Mouse (Mus musculus): Measurements from ENCODE around the gene Pitpnm3. TPM values are rescaled to one million over a fixed set of nuclear protein-coding genes. Genes with fewer than 3 reads are reported as not detected.

The Pitpnm3 gene
- polyA plus RNA-seq, 1 experiment from 2014 or later, result 0.14 TPM

DNA sequence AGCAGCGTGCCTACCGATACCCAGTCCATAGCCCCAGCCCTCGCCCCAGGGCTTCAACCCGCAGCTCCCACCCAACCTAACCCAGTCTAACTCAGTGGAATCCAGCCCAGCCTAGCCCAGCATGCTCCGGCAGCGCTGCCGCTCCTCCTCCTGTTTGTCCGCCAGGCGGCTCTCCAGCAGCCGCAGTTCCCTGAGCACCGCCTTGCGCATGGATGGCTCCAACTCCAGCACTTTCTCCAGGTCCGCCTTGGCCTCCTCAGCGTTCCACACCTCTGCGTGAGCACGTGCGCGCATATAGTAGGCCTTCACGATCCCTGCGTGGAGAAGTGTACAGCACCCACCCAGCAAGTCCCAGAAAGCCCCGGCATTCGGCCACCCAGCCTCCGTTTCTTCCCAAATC is 106.4 kb downstream of the Pitpnm3 start:
- H3K9ac ChIP-seq, result no peak overlapping the region
- no peak for DNase-seq

DNA sequence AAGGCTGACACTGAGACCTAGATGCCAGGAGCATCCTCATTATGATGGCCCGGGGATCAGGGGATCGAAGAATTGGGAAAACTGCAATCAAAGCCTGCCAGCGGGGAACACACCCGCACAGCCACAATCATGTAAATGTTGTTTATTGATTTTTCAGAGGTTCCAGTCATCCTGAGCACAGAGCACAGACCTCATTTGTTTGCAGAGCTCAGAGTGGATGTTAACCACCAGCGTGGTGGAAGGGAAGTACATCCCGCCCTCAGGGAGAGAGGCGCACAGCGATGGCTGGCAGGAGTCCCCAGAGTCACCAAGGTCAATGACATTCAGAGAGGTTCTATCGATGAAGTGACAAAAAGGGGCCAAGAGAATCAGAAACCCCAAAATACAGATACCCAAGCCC is 107.7 kb downstream of the Pitpnm3 start:
- Histone ChIP-seq H3K9me3 (replicated peaks) (no peaks in the 10 kb centered on the region), H3K27ac (no peak overlapping the region), H3K9ac (no peak overlapping the region), H3K27me3 (peaks cover 23% of the 10 kb centered on the region), H3K4me1 (replicated peaks) (peaks cover 7% of the 10 kb centered on the region; the same call in 1 of the 2 replicates), H3K36me3 (no peaks in the 10 kb centered on the region), H3K4me3 (replicated peaks) (no peak overlapping the region), H3K4me2 (no peak overlapping the region)
- 72% methylated on average over 9 of the region's 9 CpGs for WGBS (ENCODE audit: insufficient replicate concordance)
- ATAC-seq (ENCODE audit: low read depth) (peak; percentile 41; the same call in 1 of the 2 replicates), DNase-seq (no peak)

More for the DNA sequence above, 106.4 kb downstream of the Pitpnm3 start:
- Histone ChIP-seq H3K27me3 (peaks cover 23% of the 10 kb centered on the region), H3K4me3 (replicated peaks) (no peak overlapping the region), H3K4me1 (replicated peaks) (no peaks in the 10 kb centered on the region), H3K36me3 (no peaks in the 10 kb centered on the region), H3K27ac (no peak overlapping the region), H3K4me2 (no peak overlapping the region), H3K9me3 (replicated peaks) (no peaks in the 10 kb centered on the region)
- no peak for ATAC-seq (ENCODE audit: low read depth)
- 22% methylated on average over 23 of the region's 23 CpGs for WGBS (ENCODE audit: insufficient replicate concordance)

DNA sequence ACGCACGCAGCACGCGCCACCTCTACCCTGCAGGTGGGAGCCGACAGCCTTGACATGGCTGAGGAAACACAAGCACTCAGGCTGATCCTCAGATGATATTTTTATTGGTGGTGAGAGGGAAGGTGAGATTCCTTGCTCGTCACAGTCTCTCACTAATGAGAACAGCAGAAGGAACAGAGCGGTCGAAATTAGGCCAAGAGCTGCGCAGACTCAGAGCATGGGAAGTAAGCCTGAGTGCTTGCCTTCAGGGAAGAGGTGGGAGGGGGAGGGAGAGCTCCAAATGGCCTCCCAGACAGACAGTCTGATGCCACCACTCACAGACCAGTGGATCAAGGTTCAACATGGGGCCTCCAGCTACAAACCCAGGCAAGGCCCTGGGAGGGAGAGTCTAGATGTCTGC is 109.1 kb downstream of the Pitpnm3 start:
- Histone ChIP-seq H3K27ac (no peak overlapping the region), H3K4me3 (replicated peaks) (no peak overlapping the region), H3K27me3 (peaks cover 23% of the 10 kb centered on the region), H3K9ac (no peak overlapping the region), H3K4me2 (no peak overlapping the region), H3K9me3 (replicated peaks) (no peaks in the 10 kb centered on the region), H3K4me1 (replicated peaks) (peaks cover 7% of the 10 kb centered on the region), H3K36me3 (no peaks in the 10 kb centered on the region)
- WGBS (ENCODE audit: insufficient replicate concordance), result 77% methylated on average over 9 of the region's 9 CpGs
- no peak for ATAC-seq (ENCODE audit: low read depth)
- DNase-seq, result no peak

GRCm38 (mm10) chr11:72025843-72026242 is 109.7 kb downstream of the Pitpnm3 start:
- Histone ChIP-seq H3K27ac (no peak overlapping the region), H3K9ac (no peak overlapping the region), H3K4me3 (replicated peaks) (no peak overlapping the region), H3K36me3 (no peaks in the 10 kb centered on the region), H3K9me3 (replicated peaks) (no peaks in the 10 kb centered on the region), H3K4me1 (replicated peaks) (peaks cover 13% of the 10 kb centered on the region), H3K27me3 (peaks cover 23% of the 10 kb centered on the region), H3K4me2 (no peak overlapping the region)
- ATAC-seq (ENCODE audit: low read depth) (no peak), DNase-seq (no peak)
- WGBS (ENCODE audit: insufficient replicate concordance), result 18% methylated on average over 5 of the region's 5 CpGs

GRCm38 (mm10) chr11:72024193-72024781 is 111.3 kb downstream of the Pitpnm3 start:
- no peak for ATAC-seq (ENCODE audit: low read depth)
- Histone ChIP-seq H3K36me3 (no peaks in the 10 kb centered on the region), H3K4me3 (replicated peaks) (no peak overlapping the region), H3K4me2 (no peak overlapping the region), H3K4me1 (replicated peaks) (peaks cover 18% of the 10 kb centered on the region), H3K9ac (no peak overlapping the region), H3K9me3 (replicated peaks) (no peaks in the 10 kb centered on the region), H3K27ac (no peak overlapping the region), H3K27me3 (peaks cover 10% of the 10 kb centered on the region)
- 33% methylated on average over 5 of the region's 5 CpGs for WGBS (ENCODE audit: insufficient replicate concordance)
- no peak for DNase-seq

DNA sequence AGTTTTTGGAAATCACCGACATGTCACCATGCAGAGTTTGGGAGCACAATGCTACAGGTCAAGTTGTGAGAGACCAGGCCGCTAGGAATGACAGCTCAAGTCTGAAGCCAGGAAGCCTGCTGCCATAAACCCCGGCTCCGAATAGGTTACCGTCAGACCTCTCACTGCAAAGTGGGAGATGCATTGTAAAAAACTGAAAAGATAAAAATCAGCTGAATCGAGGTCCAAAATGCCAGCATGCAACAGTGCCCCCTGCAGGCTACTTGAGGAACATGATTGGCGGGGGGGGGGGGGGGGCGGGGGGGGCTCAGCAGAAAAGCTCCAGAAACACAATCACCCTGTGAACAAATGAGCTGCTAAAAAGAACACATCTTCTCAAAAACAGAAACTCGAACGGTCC is 112.0 kb downstream of the Pitpnm3 start:
- peaks cover 3% of the 10 kb centered on the region; the same call in 1 of the 2 replicates for H3K27me3 ChIP-seq
- H3K27ac ChIP-seq, result no peak overlapping the region
- 28% methylated on average over 10 of the region's 10 CpGs for WGBS (ENCODE audit: insufficient replicate concordance)
- no peaks in the 10 kb centered on the region for H3K36me3 ChIP-seq
- ATAC-seq (ENCODE audit: low read depth) (no peak), DNase-seq (no peak)
- no peaks in the 10 kb centered on the region for H3K9me3 ChIP-seq (replicated peaks)
- H3K4me1 ChIP-seq (replicated peaks), result peaks cover 18% of the 10 kb centered on the region
- H3K9ac ChIP-seq, result no peak overlapping the region
- no peak overlapping the region for H3K4me2 ChIP-seq
- H3K4me3 ChIP-seq (replicated peaks), result no peak overlapping the region

GRCm38 (mm10) chr11:72022827-72023226 is 112.8 kb downstream of the Pitpnm3 start:
- Histone ChIP-seq H3K4me2 (no peak overlapping the region), H3K27me3 (0 out of 2 replicates have a peak, but pooled peaks cover under 1% of the 10 kb centered on the region), H3K9ac (no peak overlapping the region), H3K9me3 (replicated peaks) (no peaks in the 10 kb centered on the region), H3K4me1 (replicated peaks) (peaks cover 18% of the 10 kb centered on the region), H3K36me3 (no peaks in the 10 kb centered on the region), H3K27ac (no peak overlapping the region), H3K4me3 (replicated peaks) (no peak overlapping the region)
- 65% methylated on average over 6 of the region's 6 CpGs for WGBS (ENCODE audit: insufficient replicate concordance)
- no peak for ATAC-seq (ENCODE audit: low read depth)
- DNase-seq, result no peak

GRCm38 (mm10) chr11:72021015-72021414 is 114.6 kb downstream of the Pitpnm3 start:
- WGBS (ENCODE audit: insufficient replicate concordance), result 19% methylated on average over 4 of the region's 4 CpGs
- H3K27ac ChIP-seq, result no peak overlapping the region

GRCm38 (mm10) chr11:72017253-72017601 is 118.4 kb downstream of the Pitpnm3 start:
- Histone ChIP-seq H3K4me3 (replicated peaks) (no peak overlapping the region), H3K9me3 (replicated peaks) (no peaks in the 10 kb centered on the region), H3K4me1 (replicated peaks) (peaks cover 11% of the 10 kb centered on the region), H3K9ac (no peak overlapping the region), H3K4me2 (no peak overlapping the region), H3K27me3 (no peaks in the 10 kb centered on the region), H3K27ac (no peak overlapping the region), H3K36me3 (no peaks in the 10 kb centered on the region)
- 58% methylated on average over 9 of the region's 9 CpGs for WGBS (ENCODE audit: insufficient replicate concordance)
- ATAC-seq (ENCODE audit: low read depth) (no peak), DNase-seq (no peak)

More at GRCm38 (mm10) chr11:72021015-72021414, 114.6 kb downstream of the Pitpnm3 start:
- Histone ChIP-seq H3K36me3 (no peaks in the 10 kb centered on the region), H3K4me3 (replicated peaks) (no peak overlapping the region), H3K9ac (no peak overlapping the region), H3K9me3 (replicated peaks) (no peaks in the 10 kb centered on the region), H3K4me1 (replicated peaks) (peaks cover 18% of the 10 kb centered on the region), H3K27me3 (no peaks in the 10 kb centered on the region), H3K4me2 (no peak overlapping the region; the same call in 1 of the 2 replicates)
- peak; percentile 86 for ATAC-seq (ENCODE audit: low read depth)
- no peak for DNase-seq

DNA sequence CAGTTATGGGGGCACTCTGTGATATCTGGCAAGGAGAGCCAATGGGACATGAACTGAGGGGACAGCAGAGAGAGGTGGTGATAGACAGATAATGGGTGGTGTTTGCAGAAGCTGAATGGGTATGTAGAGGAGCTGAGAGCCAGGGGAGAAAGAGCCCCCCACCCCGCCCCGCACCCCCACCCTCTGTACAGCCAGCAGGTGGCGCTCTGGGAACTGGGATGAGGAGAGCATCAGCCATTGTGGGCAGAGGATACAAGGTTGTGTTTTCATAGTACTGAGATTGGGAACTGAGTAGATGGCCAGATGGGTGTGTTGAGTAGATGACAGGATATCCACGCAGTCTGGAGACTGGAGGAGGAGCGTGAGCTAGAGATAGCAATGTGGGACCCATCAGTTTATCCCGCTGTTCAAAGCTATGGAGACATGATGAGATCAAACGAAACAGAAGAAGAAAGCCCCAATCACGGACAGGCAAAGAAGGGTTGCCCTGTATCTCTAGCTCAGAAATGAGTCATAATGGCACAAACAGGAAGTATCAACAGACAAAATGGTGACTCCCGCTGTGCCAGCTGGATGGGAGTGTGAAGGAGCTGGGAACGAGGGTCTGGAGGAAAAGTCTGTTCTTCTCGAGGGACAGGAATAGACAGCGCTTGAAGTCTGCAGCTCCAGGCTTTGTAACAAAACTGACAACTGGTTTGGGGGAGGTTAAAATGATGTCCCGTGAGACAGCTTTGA is 118.9 kb downstream of the Pitpnm3 start:
- 58% methylated on average over 13 of the region's 13 CpGs for WGBS (ENCODE audit: insufficient replicate concordance)
- DNase-seq (no peak), ATAC-seq (ENCODE audit: low read depth) (no peak)
- Histone ChIP-seq H3K27ac (no peak overlapping the region), H3K27me3 (no peaks in the 10 kb centered on the region), H3K4me1 (replicated peaks) (peaks cover 11% of the 10 kb centered on the region), H3K9me3 (replicated peaks) (no peaks in the 10 kb centered on the region), H3K9ac (no peak overlapping the region), H3K4me3 (replicated peaks) (no peak overlapping the region), H3K36me3 (no peaks in the 10 kb centered on the region), H3K4me2 (no peak overlapping the region)

GRCm38 (mm10) chr11:72014674-72015073 is 120.9 kb downstream of the Pitpnm3 start:
- Histone ChIP-seq H3K4me3 (replicated peaks) (no peak overlapping the region), H3K9me3 (replicated peaks) (no peaks in the 10 kb centered on the region), H3K9ac (no peak overlapping the region), H3K4me2 (no peak overlapping the region), H3K4me1 (replicated peaks) (peaks cover 4% of the 10 kb centered on the region), H3K27me3 (no peaks in the 10 kb centered on the region), H3K27ac (no peak overlapping the region), H3K36me3 (no peaks in the 10 kb centered on the region)
- DNase-seq (no peak), ATAC-seq (ENCODE audit: low read depth) (no peak)
- 72% methylated on average over 4 of the region's 4 CpGs for WGBS (ENCODE audit: insufficient replicate concordance)

GRCm38 (mm10) chr11:72011955-72012354 is 123.6 kb downstream of the Pitpnm3 start:
- 57% methylated on average over 1 of the region's 1 CpGs for WGBS (ENCODE audit: insufficient replicate concordance)

More at GRCm38 (mm10) chr11:72011955-72012354, 123.6 kb downstream of the Pitpnm3 start:
- Histone ChIP-seq H3K27me3 (no peaks in the 10 kb centered on the region), H3K4me1 (replicated peaks) (peaks cover 4% of the 10 kb centered on the region), H3K9me3 (replicated peaks) (no peaks in the 10 kb centered on the region), H3K9ac (no peak overlapping the region), H3K27ac (no peak overlapping the region), H3K4me2 (no peak overlapping the region), H3K36me3 (no peaks in the 10 kb centered on the region), H3K4me3 (replicated peaks) (no peak overlapping the region)
- ATAC-seq (ENCODE audit: low read depth) (no peak), DNase-seq (no peak)
